Mouse (Mus musculus) neural tube, embryonic 14.5 days (tissue): Measurements from ENCODE around the gene Dars. TPM values are rescaled to one million over a fixed set of nuclear protein-coding genes. Genes with fewer than 3 reads are reported as not detected.

ENCODE experiments used
- ATAC-seq: fragments of 200-750 bp; cut with Nextera tagmentation; 2 replicates; pipeline ENCODE4 v1.8.0; 2017; ENCODE audit warnings: low read depth, mild to moderate bottlenecking, moderate TSS enrichment, moderate library complexity
- H3K27ac ChIP-seq: fragments of 300-500 bp; sonication (generic); 2 replicates; pipeline ENCODE4 v1.5.1; 2014; ENCODE audit warnings: low read depth, mild to moderate bottlenecking, control low read depth, low read length, moderate library complexity, mixed read lengths
- H3K27me3 ChIP-seq: fragments of 300-500 bp; sonication (generic); 2 replicates; pipeline ENCODE4 v1.6.1; 2014; ENCODE audit warnings: low read length; ENCODE audit not compliant: control insufficient read depth, insufficient read depth
- H3K36me3 ChIP-seq: fragments of 300-500 bp; sonication (generic); 2 replicates; pipeline ENCODE4 v1.6.1; 2014; ENCODE audit warnings: low read length, mixed read lengths; ENCODE audit not compliant: control insufficient read depth, insufficient read depth
- H3K4me1 ChIP-seq: fragments of 300-500 bp; sonication (generic); 2 replicates; pipeline ENCODE4 v1.6.1; 2014; ENCODE audit warnings: low read length; ENCODE audit not compliant: control insufficient read depth, insufficient read depth
- H3K4me2 ChIP-seq: fragments of 300-500 bp; sonication (generic); 2 replicates; pipeline ENCODE4 v1.6.1; 2014; ENCODE audit warnings: mild to moderate bottlenecking, low read depth, low read length, control low read depth
- H3K4me3 ChIP-seq: fragments of 300-500 bp; sonication (generic); 2 replicates; pipeline ENCODE4 v1.5.1; 2014; ENCODE audit warnings: low read depth, low read length, control low read depth, mixed read lengths
- H3K9ac ChIP-seq: fragments of 300-500 bp; sonication (generic); replicated peaks from 2 replicates; pipeline ENCODE4 v1.6.1; 2014; ENCODE audit warnings: low read depth, mild to moderate bottlenecking, control low read depth, low read length, mixed read lengths
- H3K9me3 ChIP-seq: fragments of 300-500 bp; sonication (generic); 2 replicates; pipeline ENCODE4 v1.6.1; 2016; ENCODE audit warnings: low read length; ENCODE audit not compliant: control insufficient read depth
- WGBS: fragments of 180-500 bp; shearing (Covaris S2); extraction: QIAGEN DNeasy Blood & Tissue Kit; methylation state at CpG from one replicate; pipeline ENCODE4 v1.1.7; 2014; 5-methylcytosine and 5-hydroxymethylcytosine counted together
- polyA plus RNA-seq: library from polyadenylated mRNA; unstranded; fragments of >200 nt; fragmentation: Nextera tagmentation; extraction: Ambion mirVana; gene quantifications from 2 replicates; pipeline ENCODE4 v1.2.1, GENCODE M21; 2014

The Dars gene
- polyA plus RNA-seq, 1 experiment from 2014 or later, result 94.2 TPM

DNA sequence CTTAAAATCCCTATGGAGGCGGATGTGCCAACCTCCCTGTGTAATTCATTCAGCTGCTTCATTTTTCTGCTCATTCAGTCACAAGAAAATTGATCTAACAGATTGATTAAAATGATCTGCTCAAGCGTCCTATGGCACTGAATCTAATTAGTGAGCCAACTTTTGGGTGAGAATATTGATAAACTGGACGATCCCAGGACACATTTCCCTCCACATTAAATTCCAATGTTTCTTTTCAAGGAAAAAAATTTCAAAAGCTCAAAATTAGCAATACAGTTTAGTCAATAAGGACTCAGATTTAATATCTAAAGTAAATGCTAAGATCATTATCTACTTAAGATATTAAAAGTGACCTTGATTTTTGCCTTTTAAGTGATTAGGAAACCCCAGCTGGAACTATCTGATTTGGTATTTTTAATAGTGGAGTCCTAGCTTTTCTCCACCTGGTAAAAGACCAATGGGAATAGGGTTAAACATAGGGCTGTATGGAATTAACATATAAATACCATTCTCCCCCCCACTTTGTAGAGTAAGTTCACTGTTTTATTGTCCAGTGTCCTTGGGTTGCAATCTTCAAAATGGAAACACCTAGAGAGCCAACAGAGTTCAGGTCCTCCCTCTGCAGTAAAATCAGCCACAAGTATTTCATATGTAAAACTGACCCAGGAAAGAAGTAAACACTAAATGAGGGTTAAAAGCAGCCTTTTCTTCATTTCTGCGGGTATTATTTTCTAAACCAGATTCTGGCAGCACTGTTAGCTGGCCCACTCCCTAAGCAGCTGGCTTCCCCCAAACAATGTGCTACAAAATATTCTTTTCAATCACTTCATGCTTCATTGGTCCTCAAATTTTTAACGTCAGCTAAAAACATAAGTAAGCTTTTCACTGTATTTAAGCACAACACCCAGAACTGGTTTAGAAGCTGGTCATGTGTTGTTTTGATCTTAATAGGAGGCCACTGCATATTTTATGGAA, 16.9 kb downstream of the Dars start:
- no peak for ATAC-seq
- Histone ChIP-seq H3K27me3 (no peaks in the 10 kb centered on the region), H3K4me2 (no peak overlapping the region), H3K9me3 (no peaks in the 10 kb centered on the region), H3K27ac (no peak overlapping the region), H3K36me3 (no peaks in the 10 kb centered on the region), H3K4me1 (0 out of 2 replicates have a peak, but pooled peaks cover 3% of the 10 kb centered on the region), H3K4me3 (no peak overlapping the region), H3K9ac (no peak overlapping the region)
- 24% methylated on average over 5 of the region's 5 CpGs for WGBS

DNA sequence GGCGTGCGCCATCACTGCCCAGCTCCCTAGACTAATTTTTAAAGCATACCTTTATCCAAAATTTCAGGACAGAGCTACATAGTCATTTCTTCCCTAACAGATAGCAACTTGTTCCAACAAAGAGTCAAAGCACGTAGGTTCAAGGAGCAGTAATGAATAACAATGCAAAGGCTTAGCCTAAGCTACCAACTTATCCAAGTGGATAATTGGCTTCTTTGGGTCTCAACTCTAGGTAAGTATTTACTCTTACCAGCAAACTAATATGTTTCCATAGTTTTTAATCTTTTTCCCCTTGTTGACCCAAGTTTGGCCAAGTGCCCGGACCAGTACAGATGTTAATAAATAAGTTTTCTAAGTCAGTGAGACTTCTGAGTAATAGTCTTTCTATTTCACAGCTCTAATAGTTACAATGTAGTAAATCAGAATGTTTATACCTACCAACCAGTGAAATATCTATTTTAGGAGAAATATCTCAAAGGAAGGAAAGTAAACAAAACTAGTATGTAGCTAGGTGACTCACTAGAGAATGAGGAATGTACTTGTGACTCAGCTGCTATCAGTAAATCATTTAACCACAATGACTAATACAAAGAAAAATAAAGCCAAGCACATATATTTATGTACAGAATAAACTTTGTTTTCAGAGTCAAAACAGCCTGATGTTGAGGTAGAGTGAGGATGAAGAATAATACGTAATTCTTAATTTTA, 18.3 kb downstream of the Dars start:
- Histone ChIP-seq H3K4me2 (no peak overlapping the region), H3K36me3 (no peaks in the 10 kb centered on the region), H3K4me1 (0 out of 2 replicates have a peak, but pooled peaks cover 3% of the 10 kb centered on the region), H3K9ac (no peak overlapping the region), H3K27ac (no peak overlapping the region), H3K27me3 (no peaks in the 10 kb centered on the region), H3K9me3 (no peaks in the 10 kb centered on the region), H3K4me3 (no peak overlapping the region)
- WGBS, result 96% methylated on average over 5 of the region's 5 CpGs
- ATAC-seq, result no peak

DNA sequence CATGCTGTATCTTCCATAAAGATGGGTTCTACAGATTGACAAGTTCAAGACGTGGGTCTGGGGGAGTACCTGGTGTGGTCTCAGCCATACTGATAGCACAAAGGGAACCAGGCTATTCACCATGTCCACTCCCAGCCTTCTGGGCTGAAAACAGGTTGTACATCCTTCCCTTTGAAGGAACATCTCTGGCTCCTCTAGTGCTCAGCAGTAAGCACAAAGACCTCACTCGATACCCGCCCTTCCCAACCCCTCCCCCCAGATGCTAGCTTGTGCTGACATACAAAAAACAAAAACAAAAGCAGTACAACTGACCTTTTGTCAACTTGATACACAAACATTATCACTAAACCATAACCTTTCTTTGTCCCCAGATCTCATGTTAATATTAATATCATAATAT, 22.5 kb downstream of the Dars start:
- no peaks in the 10 kb centered on the region for H3K9me3 ChIP-seq
- ATAC-seq, result no peak
- WGBS, result 91% methylated on average over 3 of the region's 3 CpGs

GRCm38 (mm10) chr1:128392382-128392781, 24.8 kb downstream of the Dars start:
- H3K9me3 ChIP-seq, result no peaks in the 10 kb centered on the region
- no peak overlapping the region for H3K27ac ChIP-seq
- H3K4me2 ChIP-seq, result no peak overlapping the region
- 50% methylated on average over 2 of the region's 2 CpGs for WGBS
- H3K9ac ChIP-seq, result no peak overlapping the region
- H3K27me3 ChIP-seq, result no peaks in the 10 kb centered on the region
- ATAC-seq, result no peak
- no peaks in the 10 kb centered on the region for H3K36me3 ChIP-seq
- H3K4me3 ChIP-seq, result no peak overlapping the region
- H3K4me1 ChIP-seq, result no peaks in the 10 kb centered on the region

More for the DNA sequence above, 22.5 kb downstream of the Dars start:
- Histone ChIP-seq H3K4me1 (no peaks in the 10 kb centered on the region), H3K9ac (no peak overlapping the region), H3K36me3 (no peaks in the 10 kb centered on the region), H3K4me3 (no peak overlapping the region), H3K27me3 (no peaks in the 10 kb centered on the region), H3K4me2 (no peak overlapping the region), H3K27ac (no peak overlapping the region)

GRCm38 (mm10) chr1:128386487-128386886, 30.7 kb downstream of the Dars start:
- Histone ChIP-seq H3K27me3 (no peaks in the 10 kb centered on the region), H3K9me3 (no peaks in the 10 kb centered on the region), H3K4me3 (no peak overlapping the region), H3K4me2 (no peak overlapping the region), H3K27ac (no peak overlapping the region), H3K36me3 (peaks cover 5% of the 10 kb centered on the region; the same call in 1 of the 2 replicates), H3K9ac (no peak overlapping the region), H3K4me1 (no peaks in the 10 kb centered on the region)
- ATAC-seq, result no peak
- 95% methylated on average over 7 of the region's 7 CpGs for WGBS

GRCm38 (mm10) chr1:128376841-128377240, 40.3 kb downstream of the Dars start:
- Histone ChIP-seq H3K4me2 (no peak overlapping the region), H3K27ac (no peak overlapping the region), H3K36me3 (peaks cover 6% of the 10 kb centered on the region; the same call in 1 of the 2 replicates), H3K4me3 (no peak overlapping the region), H3K9me3 (no peaks in the 10 kb centered on the region), H3K27me3 (no peaks in the 10 kb centered on the region), H3K9ac (no peak overlapping the region), H3K4me1 (no peaks in the 10 kb centered on the region)
- no peak for ATAC-seq
- 87% methylated on average over 4 of the region's 4 CpGs for WGBS

GRCm38 (mm10) chr1:128372143-128372860, 44.9 kb downstream of the Dars start:
- Histone ChIP-seq H3K27me3 (no peaks in the 10 kb centered on the region), H3K4me2 (no peak overlapping the region), H3K27ac (no peak overlapping the region), H3K9me3 (no peaks in the 10 kb centered on the region), H3K9ac (no peak overlapping the region), H3K4me3 (no peak overlapping the region), H3K36me3 (peaks cover under 1% of the 10 kb centered on the region; the same call in 1 of the 2 replicates), H3K4me1 (no peaks in the 10 kb centered on the region)
- 82% methylated on average over 7 of the region's 7 CpGs for WGBS
- no peak for ATAC-seq

DNA sequence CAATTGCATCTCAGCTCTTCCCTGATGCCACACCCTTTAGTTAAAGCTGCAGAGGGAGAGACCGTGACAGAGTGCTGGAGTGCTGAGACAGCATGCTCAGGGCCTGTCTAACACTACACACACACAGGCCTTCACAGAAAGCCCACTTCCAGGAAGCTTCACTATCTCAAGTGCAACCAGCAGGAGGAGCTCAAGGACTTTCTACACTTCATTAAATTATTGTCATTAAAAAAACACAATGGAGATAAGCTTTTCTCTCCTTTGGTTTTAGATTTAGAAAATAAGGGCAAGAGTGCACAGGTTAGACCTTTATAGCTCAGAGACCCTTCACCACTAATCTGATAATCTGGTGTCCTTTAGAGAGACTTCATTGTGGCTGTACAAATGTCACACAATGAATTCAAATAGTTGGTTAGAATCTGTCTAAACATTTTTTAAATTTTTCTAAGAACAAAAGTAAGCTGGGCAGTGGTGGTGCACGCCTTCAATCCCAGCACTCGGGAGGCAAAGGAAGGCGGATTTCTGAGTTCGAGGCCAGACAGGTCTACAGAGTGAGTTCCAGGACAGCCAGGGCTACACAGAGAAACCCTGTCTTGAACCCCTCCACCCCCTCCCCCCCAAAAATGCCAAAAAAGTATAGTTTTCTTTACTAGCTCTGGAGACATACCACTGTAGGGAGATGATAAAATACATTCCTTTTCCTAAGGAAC, 48.3 kb downstream of the Dars start:
- Histone ChIP-seq H3K27ac (no peak overlapping the region), H3K9me3 (no peaks in the 10 kb centered on the region), H3K4me1 (no peaks in the 10 kb centered on the region), H3K36me3 (peaks cover 3% of the 10 kb centered on the region; the same call in 1 of the 2 replicates), H3K27me3 (no peaks in the 10 kb centered on the region), H3K4me2 (no peak overlapping the region), H3K4me3 (no peak overlapping the region), H3K9ac (no peak overlapping the region)
- peak; percentile 70; the same call in 1 of the 2 replicates for ATAC-seq
- 68% methylated on average over 5 of the region's 5 CpGs for WGBS
